Mouse (Mus musculus) megakaryocyte-erythroid progenitor cell, adult 5-6 weeks (primary cell): Measurements from ENCODE around the gene Ces1c. TPM values are rescaled to one million over a fixed set of nuclear protein-coding genes. Genes with fewer than 3 reads are reported as not detected.

Source experiments
- ATAC-seq: replicated peaks from 2 replicates; pipeline ENCODE4 v1.8.0; 2016; ENCODE audit warnings: mild to moderate bottlenecking, inconsistent platforms; ENCODE audit not compliant: severe bottlenecking, poor library complexity, low FRiP score, low TSS enrichment
- total RNA-seq, 2 experiments: library from RNA; stranded (forward) in 1 of 2; stranded (reverse) in 1 of 2; fragments of 200-1000, 215-1000 nt in 1 of 2; fragments of >200 nt in 1 of 2; fragmentation: Nextera tagmentation in 1 of 2; gene quantifications; 2 replicates each; pipeline ENCODE4 v1.2.3; 2014 to 2017

Gene Ces1c
- total RNA-seq (2014; fragmentation: Nextera tagmentation) (not detected in 2 replicates), total RNA-seq (2017) (not detected in 2 replicates)

GRCm38 (mm10) chr8:93131233-93131980 lies at the start of gene Ces1c:
Gene Ces1c (minus strand): TSS chr8:93131283.
- no peak for ATAC-seq

- no peak for ATAC-seq
These were observed 49.6 kb upstream of the Ces1c start for GRCm38 (mm10) chr8:93180581-93181129.

- no peak for ATAC-seq
These were observed 45.5 kb upstream of the Ces1c start for GRCm38 (mm10) chr8:93176593-93176992.

GRCm38 (mm10) chr8:93174554-93174953 lies 43.5 kb upstream of the Ces1c start:
- ATAC-seq: no peak

- ATAC-seq: no peak
These were observed 40.9 kb upstream of the Ces1c start for GRCm38 (mm10) chr8:93171846-93172590.

- ATAC-seq: no peak
These were observed 32.3 kb upstream of the Ces1c start for GRCm38 (mm10) chr8:93163363-93163762.

- ATAC-seq: no peak
These were observed 20.3 kb upstream of the Ces1c start for GRCm38 (mm10) chr8:93151401-93151800.

GRCm38 (mm10) chr8:93147331-93147730 lies 16.2 kb upstream of the Ces1c start:
- ATAC-seq: no peak

- peak; percentile 71; the same call in 1 of the 2 replicates for ATAC-seq
These were observed 9.6 kb upstream of the Ces1c start for GRCm38 (mm10) chr8:93140696-93141095.

GRCm38 (mm10) chr8:93132196-93132595 lies 1.1 kb upstream of the Ces1c start:
- no peak for ATAC-seq

- no peak for ATAC-seq
These were observed 4.6 kb downstream of the Ces1c start for GRCm38 (mm10) chr8:93126476-93126875.

- ATAC-seq: no peak
These were observed 9.1 kb downstream of the Ces1c start for GRCm38 (mm10) chr8:93122005-93122404.

GRCm38 (mm10) chr8:93095376-93095775 lies 35.7 kb downstream of the Ces1c start:
- ATAC-seq: peak; percentile 83

- no peak for ATAC-seq
These were observed 39.8 kb downstream of the Ces1c start for GRCm38 (mm10) chr8:93091324-93091723.

- no peak for ATAC-seq
These were observed 42.4 kb downstream of the Ces1c start for GRCm38 (mm10) chr8:93088686-93089122.

GRCm38 (mm10) chr8:93088193-93088592 lies 42.9 kb downstream of the Ces1c start:
- ATAC-seq: no peak

- ATAC-seq: no peak
These were observed 51.2 kb downstream of the Ces1c start, which contains the start of gene Ces1b for GRCm38 (mm10) chr8:93079887-93080286. Gene Ces1b (minus strand): TSS chr8:93080017.

GRCm38 (mm10) chr8:93075251-93075650 lies 55.8 kb downstream of the Ces1c start:
- ATAC-seq: no peak

- no peak for ATAC-seq
These were observed 67.5 kb downstream of the Ces1c start for GRCm38 (mm10) chr8:93063416-93064117.

GRCm38 (mm10) chr8:93059185-93059584 lies 71.9 kb downstream of the Ces1c start:
- ATAC-seq: peak; percentile 82; the same call in 1 of the 2 replicates
